Mouse (Mus musculus) E14TG2a.4 (cell line): ENCODE results near the gene Vstm2l.

Experiments used
- CTCF ChIP-seq: conservative IDR thresholded peaks from 2 replicates; pipeline ENCODE4 v1.5.1; 2014; ENCODE audit warnings: low read length
- POU5F1 ChIP-seq: IDR thresholded peaks from 2 replicates; pipeline ENCODE4 v1.6.1; 2014; ENCODE audit warnings: low read length, borderline replicate concordance

GRCm38 (mm10) chr2:157913705-157914104, 748 bp upstream of the Vstm2l start:
- no peak; the same call in 1 of the 2 replicates for TF ChIP-seq CTCF
- no peak for TF ChIP-seq POU5F1
